Mouse (Mus musculus) embryo, embryonic 11.5 days (tissue): ENCODE data around the gene Babam2.

Experiments used
- DNase-seq: peaks from one replicate; pipeline ENCODE4 v3.0.0-alpha.2; 2012; ENCODE audit warnings: low read depth, low spot score

Babam2 gene

DNA sequence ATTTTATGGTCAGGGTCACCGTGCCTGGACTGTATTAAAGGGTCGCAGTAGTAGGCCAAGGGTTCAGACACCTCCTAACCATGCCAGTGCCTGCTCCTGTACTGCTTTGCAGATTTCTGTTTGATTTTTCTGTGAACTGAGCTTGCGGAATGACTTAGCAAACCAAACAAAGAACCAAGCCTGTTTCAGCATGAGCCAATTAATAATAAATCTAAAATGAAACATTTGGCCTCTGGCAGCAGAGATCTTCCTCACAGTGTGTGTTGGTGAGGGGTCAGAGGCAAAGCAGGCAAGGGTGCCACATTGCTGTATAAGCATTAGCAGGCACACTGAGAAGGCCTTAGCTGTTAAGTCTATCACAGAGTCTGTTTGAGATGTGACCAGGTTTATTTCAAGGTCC is 342.0 kb downstream of the Babam2 start:
- no peak for DNase-seq

DNA sequence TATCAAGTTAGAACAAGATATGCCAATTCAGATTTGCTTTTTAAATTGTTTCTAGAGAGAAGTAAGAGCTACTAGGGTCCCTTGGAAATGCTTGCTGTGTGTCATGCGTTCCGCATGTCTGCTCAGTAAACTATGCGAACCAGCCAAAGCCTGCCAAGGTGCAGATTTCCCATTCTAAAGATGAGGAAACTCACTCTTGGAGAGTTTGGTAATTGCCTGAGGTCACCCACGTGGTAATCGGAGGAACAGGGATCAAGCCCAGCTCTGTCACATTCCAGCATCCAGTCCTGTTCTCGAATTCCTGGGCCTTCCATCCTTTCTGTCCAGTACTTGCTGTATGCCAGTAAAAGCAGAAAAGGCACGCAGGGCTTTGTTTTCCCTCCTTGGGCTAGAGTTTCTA is 345.7 kb downstream of the Babam2 start:
- DNase-seq, result no peak

DNA sequence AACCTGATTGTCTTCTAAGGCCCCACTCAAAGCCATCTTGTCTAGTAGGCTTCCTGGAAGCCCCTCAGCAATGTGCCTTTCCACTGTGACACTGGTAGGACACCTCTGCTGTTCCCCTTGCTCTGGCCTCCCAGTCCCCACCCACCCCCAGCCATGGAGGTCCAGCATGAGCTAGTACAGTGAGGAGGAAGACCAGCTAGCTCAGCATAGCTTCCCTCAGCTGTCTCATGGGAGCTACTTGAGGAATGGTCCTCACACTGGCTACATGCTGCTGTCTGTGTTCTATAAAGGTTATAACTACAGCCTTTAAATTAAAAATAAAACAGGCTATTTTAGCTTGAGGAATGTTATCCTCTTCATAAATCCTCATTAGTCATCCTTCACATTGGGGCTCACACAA is 346.5 kb downstream of the Babam2 start:
- DNase-seq, result no peak

DNA sequence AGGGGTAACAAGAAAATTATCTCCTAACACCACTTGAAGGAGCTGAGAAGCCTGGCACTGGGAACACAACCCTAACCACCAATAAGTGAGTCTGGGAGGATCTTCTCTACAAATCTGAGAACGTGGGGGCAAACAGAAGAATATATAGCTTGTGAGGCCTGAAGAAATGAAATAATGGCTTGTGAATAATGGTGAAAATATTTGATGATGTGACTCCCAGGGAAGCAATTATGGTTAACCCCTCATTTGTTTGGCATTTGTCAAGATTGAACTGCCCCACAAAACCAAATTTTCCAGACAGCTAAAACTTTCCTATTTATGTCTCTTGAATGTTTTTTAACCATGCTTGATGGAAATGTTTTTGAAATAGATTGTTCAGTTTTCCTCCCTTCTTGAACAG is 354.4 kb downstream of the Babam2 start:
- no peak for DNase-seq

DNA sequence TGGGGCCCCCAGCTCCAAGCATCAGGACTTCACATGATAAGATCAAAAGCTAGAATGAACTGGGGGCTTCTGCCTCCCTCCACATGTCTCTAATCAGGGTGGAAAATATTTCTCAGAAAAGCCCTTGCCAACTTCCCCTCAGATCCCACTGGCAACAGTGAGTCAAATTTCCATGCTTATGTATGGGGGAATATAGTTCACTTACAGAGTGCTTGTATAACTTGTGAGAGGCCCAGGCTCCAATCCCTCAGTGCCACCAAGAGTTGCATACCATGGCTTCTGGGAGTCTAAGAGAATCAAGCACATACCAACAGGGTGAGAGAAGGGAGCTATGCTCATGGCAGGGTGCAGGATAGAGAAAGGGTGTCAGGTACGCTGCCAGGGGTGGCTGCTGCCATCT is 355.0 kb downstream of the Babam2 start:
- no peak for DNase-seq

DNA sequence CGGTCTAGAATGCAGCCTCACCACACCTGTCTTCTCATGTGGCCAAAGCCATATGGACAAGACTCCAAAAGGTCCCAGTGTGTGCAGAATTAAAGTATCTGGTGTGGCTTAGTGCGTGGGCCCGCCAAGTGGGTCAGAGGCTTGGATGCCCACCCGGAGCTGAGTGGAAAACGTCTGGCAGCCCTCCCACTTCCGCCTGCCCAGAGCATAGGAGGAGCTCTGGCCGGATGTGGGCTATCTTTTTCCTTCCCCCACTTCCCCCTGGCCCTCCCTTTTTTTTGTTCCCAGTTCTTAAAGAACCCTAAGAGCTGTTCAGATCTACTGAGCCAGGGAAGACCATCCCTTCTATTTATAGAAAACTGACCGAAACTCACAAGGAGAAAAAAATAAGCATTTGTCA is 356.0 kb downstream of the Babam2 start:
- DNase-seq, result no peak

DNA sequence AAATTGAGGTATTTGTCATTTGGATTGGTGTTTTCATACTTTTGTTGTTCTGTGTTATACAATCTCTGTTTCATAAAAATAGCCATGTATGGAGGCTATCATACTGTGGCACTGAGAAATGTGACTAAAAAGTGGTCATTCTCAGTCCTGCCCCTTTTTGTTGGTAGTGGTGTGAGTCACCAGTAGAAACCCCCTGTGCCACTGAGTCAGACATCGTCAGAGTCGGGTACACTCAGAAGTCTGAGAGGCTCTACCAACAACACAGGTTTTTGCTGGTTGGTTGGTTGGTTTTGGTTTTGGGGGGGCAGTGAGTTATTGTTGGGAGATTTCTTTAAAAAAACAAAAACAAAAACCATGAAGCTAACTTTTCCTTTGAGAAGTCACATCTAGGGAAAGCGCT is 358.2 kb downstream of the Babam2 start:
- DNase-seq, result no peak

DNA sequence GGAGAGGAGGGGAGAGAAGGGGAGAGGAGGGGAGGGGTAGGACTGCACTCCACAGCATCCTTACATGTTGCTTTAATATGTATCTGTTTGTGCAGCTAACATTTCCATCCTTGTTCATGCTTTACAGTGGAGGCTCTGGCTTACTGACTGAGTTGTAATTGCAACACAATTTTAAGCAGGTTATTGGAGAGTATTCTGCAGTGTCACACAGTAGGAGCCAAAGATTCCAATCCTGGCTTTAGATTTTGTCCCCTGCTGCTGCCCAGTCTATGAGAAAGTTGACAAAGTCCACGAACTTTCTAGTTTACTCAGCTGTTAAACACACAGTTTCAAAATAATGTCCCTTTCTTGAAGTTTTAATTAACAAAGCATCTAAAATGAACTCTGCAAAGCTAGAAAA is 358.6 kb downstream of the Babam2 start:
- no peak for DNase-seq

DNA sequence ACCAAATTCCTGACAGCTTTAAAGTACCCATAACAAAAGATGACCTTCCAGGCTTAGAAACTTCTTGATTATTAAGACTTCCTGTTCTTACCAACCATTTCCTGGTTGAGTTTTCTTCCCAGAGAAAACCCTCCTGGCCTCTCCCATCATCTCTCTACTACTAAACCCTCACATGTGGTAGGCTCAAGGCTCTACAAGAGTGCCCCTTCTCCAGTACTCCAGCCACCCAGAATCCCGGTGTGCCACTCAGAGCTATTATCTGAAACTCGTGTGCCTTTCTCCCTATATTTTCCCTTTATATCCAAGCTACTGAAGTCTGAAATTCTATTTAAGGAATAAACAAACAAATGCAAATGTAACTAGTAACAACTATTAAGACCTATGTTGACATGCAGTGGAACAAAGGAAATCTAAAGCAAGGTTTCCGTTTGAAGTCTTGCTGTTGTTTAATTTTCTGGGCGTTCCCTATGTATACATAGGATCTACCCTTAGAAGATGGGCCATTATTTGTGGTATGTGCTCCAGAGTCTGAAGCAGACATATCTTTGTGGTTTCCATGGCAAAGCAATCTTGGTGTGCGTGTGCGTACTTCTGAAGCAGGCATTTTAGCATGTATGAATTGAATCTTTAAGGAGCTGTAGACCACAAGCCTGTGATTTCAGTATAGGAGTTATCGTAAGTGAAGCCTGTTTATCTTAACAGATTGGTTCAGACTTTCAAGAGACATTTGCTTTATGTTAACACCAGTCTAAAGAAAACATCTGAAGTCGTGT is 361.2 kb downstream of the Babam2 start:
- no peak for DNase-seq

DNA sequence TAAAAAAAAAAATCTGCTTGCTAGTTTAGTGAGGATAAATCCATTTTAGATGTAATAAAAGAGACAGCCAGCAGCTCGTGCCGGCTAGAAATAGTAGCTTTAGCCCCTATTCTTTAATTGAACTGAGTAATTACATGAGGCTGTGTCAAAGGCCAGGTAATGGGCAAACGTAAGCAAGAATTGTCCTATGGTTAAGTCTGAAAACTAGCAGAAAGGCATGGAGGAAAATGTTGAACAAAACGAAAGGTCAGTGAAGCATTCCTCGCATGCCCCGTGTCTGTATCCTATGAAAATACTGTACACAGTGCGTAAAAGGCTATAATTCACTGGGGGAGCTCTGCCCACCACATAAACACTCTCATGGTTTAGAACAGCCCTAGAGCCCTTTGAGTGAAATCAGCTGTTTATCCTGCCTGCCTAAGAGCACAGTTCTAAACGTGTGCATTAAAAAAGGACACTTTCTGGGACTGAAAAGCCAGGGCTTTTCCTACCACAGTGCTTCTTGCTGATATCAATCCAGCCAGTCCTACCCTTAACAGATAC is 361.8 kb downstream of the Babam2 start:
- no peak for DNase-seq

DNA sequence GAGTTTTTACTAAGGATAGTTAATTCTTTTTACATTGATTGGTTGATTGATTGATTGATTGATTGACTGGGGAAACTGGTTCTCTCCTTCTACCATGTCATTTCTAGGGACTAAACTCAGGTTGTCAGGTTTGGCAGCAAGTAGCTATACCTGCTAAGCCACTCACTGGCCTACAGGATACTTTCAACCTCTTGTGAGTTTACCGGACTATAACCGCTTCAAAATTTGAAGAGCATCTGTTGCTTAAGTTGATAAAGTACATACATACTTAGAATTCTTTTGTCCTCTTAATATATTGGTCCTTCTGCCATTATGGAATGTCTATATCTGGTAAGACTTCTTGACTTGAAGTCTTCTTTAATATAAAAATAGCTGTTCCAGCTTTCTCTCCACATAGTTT is 363.0 kb downstream of the Babam2 start:
- no peak for DNase-seq

DNA sequence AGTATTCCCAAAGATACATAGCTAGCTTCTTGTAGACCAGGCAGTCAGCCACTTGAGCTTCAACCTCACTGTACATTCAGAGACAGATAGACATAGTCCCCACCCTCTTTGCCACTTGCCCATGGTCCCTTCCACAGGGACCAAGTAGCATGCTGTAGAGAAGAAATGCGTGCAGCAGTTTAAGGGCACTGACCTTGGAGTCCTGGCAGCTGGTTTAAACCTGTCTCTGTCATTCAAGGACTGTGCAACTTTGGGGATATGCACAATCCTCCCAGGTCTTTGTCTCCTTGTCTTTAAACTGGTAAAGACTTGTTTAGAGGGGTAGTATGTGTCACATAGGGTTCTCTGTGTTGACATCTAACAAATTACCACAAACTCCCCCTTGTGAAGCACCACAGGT is 364.4 kb downstream of the Babam2 start:
- no peak for DNase-seq

DNA sequence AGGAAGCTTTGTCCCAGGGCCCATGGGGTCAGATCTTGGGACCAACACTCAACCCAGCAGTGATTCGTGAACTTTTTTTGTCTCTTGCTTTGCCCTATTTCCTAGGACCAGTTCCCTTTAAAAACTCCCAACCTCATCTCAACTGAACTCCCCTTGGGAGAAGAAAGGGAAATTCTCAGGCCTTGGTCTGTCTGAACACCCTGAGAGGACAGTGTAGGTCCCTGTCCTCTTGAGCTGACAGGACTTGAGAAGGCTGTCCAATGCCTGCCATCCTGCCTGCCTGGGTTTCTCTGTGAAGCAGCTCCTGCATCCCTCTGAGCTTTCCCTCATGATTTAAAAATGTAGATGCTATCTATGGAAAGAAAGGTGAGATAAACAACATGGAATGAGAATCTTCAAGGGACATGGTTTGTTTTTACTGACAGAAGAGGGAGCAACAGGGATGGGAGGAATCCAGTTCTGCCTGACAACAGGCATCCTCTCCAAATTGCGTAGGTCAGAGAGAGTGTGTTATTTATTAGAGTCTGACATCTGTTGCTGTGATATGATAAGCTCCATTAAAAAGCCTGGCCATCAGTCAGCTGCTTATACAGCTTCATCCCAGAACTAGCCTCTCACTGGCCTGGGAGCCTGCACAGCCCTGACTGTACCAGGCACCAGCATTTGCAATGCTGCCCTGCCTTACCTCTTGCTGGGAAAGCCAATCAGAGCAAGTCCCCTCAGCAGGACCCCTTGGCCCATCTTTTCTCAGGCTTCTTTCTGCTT is 367.0 kb downstream of the Babam2 start:
- no peak for DNase-seq

DNA sequence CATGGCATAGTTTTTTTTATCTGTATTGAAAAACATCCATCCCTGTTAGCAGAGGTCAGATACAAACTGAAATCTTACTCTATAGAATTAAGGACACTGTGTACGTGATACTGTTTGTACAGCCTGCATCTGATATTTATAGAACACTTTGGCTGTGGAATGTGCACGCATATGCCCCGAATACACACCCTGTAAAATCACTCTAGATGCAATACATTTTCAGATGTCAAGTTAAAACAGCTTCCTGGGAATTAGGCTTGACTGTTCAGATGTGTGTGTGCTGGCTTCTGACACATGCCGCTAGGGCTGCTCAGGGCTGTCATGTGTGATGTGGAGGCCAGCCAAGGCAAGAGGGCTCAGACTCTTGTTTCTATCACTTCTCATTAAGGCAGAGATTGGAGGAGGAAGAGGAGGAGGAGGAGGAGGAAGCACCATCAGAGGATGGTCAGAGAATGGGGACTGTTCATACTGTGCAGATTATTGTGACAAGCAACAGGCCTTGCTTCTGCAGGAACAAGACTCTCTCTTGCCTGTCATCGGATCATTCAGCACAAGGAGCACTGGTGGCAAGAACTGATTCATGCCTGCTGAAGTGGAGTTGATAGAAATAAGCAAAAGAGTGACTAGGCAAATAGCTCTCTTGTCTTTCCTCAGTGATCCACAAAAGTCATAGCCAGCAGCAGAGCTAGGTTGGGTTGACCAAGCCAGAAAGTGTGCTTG is 368.7 kb downstream of the Babam2 start:
- DNase-seq, result no peak

DNA sequence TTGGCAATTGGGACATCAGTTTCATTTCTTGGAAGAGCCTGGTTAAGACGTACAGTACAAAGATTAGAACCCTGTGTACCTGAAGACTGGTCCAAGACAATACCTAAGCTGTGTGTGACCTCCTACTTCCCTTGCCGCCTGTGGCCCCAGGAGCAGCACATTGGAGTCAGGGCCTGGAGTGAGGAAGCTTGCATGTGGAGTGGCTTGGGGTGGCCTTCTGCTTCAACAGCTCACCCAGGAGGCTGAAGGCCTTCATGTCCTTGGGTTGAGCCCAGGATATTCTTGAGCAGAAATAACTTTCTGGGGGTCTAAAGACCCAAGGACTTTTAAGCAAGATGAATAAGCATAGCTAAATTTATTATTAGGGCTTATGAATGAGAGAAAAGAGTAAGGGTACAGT is 369.4 kb downstream of the Babam2 start:
- no peak for DNase-seq

DNA sequence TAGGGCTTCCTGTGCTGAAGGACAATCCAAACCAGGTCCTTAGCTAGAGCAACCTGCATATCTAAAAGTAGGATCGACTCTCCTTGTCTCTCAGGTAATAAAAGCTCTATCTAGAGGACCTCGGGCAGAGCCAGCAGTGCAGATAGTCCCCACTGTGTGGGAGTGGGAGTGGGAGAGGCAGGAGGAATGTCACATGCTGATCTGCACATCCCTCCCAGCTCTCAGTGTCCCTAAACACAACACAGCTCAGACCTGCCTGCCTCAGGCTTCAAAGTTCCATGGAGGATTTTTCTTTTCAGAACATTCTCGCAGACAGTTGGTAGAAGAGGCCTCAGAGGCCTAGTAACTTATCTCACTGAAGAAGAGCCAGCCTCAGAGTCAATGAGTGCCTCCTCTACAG is 371.1 kb downstream of the Babam2 start:
- no peak for DNase-seq

DNA sequence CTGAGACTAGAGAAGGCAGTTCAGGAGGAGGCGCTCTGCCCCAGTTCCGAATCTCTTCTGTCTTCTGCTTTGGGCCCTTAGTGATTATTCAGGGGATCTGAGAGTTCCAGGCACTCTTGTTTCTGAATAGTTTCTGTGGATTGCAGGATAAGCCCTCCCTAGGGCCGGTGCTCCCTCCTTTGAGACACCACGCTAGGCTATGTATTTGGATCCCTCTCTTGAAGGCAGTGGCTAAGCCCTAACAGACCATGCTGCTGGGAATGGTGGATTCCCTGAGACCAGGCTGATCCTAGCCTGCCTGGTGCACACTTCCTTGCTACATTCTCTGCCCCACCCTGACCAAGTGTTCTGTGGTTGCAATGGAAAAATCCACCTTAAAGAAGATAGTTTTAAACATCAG is 371.6 kb downstream of the Babam2 start:
- no peak for DNase-seq

DNA sequence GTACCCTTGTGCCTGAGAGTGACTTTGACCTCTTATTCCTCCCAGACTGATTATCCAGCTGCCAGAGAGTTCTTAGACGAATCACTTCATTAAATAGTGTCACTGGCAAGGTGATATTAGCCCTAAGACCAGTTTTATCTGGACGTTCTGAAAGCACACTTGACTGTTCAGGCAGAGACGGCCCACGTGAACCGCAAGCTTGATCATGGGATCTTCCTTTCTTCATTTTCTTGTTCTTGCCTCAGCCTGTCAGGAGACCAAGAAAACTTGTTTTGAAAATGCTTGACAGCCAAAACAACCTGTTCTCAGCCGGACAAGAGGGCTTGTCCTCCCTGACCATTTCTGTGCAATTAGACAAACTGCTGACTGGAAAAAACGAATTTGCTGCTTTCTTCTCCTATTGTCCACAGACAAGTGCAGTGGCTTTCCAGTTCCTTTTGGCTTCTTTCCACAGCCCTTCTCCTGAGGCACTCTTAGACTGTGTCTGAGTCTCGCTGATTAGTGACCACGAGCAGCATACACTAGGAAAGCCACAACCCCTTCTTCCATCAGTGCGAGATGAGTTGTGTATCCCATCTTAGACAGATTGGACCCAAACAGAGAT is 372.2 kb downstream of the Babam2 start:
- no peak for DNase-seq

DNA sequence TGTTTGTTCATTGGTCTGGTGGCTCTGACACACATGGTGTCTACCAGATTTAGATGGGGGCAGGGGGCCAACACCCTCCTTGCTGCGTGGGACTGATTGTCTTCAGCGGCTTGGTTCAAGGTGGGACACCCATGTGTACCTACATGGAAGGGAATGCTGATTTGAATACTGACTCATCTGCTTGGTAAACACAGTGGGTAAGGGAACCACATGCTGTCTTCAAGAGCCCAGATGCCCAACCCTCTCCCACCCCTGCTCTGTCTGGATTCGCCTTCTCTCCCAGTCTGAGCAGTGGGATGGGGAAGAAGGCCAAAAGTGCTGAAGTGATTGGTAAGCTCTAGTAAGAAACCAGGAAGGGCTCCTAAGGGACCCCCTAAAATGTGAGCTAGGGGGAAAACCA is 373.3 kb downstream of the Babam2 start:
- no peak for DNase-seq

DNA sequence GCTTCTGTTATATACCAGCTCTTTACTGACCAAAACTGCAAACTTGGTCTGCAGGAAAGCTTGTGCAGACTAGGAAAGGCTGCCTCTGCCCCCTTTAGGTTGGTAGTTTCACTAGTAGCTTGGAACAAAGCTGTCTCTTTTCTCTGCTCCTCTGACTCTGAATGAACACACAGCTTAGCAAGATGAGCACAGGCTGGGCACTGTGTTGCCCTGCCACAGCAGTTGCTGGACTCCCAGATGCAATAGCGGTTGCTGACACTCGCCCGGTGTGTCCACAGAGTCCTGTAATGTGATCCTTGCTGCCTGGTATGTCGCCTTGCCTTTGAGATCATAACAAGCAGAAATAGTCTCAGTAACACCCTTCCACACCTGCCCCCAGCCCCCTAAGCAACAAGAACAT is 373.8 kb downstream of the Babam2 start:
- no peak for DNase-seq

DNA sequence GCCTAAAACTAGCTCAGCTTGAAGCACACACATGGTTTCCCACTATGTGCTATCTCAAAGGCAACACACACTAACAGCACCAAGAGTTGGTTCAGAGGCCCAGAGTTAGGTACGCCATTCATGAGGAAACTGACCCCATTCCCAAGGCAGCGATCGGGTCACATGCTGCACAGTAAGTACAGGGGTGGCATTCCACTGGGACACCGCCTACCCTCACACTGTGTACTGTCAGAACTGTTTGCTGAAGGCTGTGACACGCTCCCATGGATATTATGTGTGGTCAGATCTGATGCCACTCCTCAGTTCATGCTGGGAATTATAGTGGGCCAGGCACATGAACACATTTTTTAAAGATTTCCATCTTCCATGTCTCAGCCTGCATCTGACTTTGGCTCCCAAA is 374.3 kb downstream of the Babam2 start:
- no peak for DNase-seq

DNA sequence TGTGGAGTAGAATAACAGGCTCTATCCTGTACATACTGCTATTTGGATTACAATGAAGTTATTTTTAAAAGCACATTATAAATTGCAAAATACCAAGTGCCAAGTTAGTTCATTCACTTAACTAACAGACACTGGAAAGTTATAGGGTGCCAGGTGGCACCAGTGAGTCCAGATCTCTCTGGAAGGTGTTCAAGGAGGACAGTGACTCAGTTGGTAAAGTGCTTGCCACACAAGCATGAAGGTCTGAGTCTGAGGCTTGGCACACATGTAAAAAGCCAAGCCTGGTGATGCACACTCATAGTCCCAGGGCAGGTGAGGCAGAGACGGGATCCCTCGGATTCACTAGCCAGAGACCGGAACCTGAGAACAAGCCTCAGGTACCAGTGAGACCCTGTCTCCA is 375.4 kb downstream of the Babam2 start:
- no peak for DNase-seq
